16 mouse cellular contexts compared by ENCODE assay signal in genomic region chr14:25030881-25031280, GRCm38 (mm10).
A peak's percentile ranks its signal among the peaks of the same experiment; 100 is the strongest.
DNase-seq lines count a peak whose midpoint lies in the region; ATAC-seq and TF ChIP-seq lines count a peak whose summit lies in the region.
"Had no signal": no experiment of that assay in that cellular context is flagged by ENCODE, and none has a peak within 500 bp of the region (broad histone marks: within the 10 kb centered on the region; RNA-seq: fewer than 3 reads in every experiment).

No protein-coding gene starts in this region.

- no peak for ATAC-seq in forebrain, postnatal 0 days
- peak; percentile 36; the same call in 1 of the 2 replicates for ATAC-seq in neural tube, embryonic 13.5 days (ENCODE audit: low read depth)

- no peaks in the 10 kb centered on the region for H3K36me3 ChIP-seq in forebrain, postnatal 0 days (ENCODE audit: insufficient read depth)
- no peaks in the 10 kb centered on the region for H3K36me3 ChIP-seq in forebrain, embryonic 10.5 days (replicated peaks)
- no peaks in the 10 kb centered on the region for H3K36me3 ChIP-seq in neural tube, embryonic 13.5 days
- H3K36me3 ChIP-seq: embryonic facial prominence, embryonic 15.5 days; forebrain, embryonic 12.5 days had no signal

- H3K4me2 ChIP-seq in forebrain, postnatal 0 days (ENCODE audit: low read depth): no peak overlapping the region
- no peak overlapping the region for H3K4me2 ChIP-seq in neural tube, embryonic 13.5 days
- H3K4me2 ChIP-seq: embryonic facial prominence, embryonic 15.5 days; forebrain, embryonic 12.5 days had no signal

- no peak overlapping the region for H3K9ac ChIP-seq in forebrain, postnatal 0 days
- H3K9ac ChIP-seq in neural tube, embryonic 13.5 days: no peak overlapping the region
- H3K9ac ChIP-seq: embryonic facial prominence, embryonic 15.5 days; forebrain, embryonic 12.5 days had no signal

- no peak for DNase-seq in forebrain, postnatal 0 days
- no peak for DNase-seq in forebrain, embryonic 10.5 days (ENCODE audit: extremely low spot score, low spot score)
- DNase-seq in left cerebral cortex, adult 2 months (ENCODE audit: extremely low spot score in 1 of 2, low spot score in 2 of 2): no peak
- no peak for DNase-seq in left cerebral cortex, postnatal 36 days (ENCODE audit: low spot score in 2 of 2)
- peak; percentile 3 for DNase-seq in 416B (ENCODE audit: low read depth)
- DNase-seq in frontal cortex, adult 2 months (ENCODE audit: extremely low spot score in 1 of 2, low spot score in 1 of 2): no peak
- DNase-seq in gastrocnemius, adult 2 months: no peak
- DNase-seq: adrenal gland, adult 8-10 months; cerebellum, adult 18-20 months; heart, postnatal 14 days; lung, adult 18-20 months; right cerebral cortex, postnatal 25 days had no signal

- H3K9me3 ChIP-seq in forebrain, postnatal 0 days (ENCODE audit: low read length): no peaks in the 10 kb centered on the region
- no peaks in the 10 kb centered on the region for H3K9me3 ChIP-seq in forebrain, embryonic 10.5 days
- no peaks in the 10 kb centered on the region for H3K9me3 ChIP-seq in neural tube, embryonic 13.5 days
- H3K9me3 ChIP-seq: embryonic facial prominence, embryonic 15.5 days; forebrain, embryonic 12.5 days had no signal

- no peak overlapping the region for H3K27ac ChIP-seq in forebrain, postnatal 0 days (ENCODE audit: low read depth, low read length)
- no peak overlapping the region for H3K27ac ChIP-seq in forebrain, embryonic 10.5 days
- no peak overlapping the region for H3K27ac ChIP-seq in left cerebral cortex, adult 2 months
- peak overlapping the region; percentile 74 for H3K27ac ChIP-seq in neural tube, embryonic 13.5 days (replicated peaks)
- no peak overlapping the region for H3K27ac ChIP-seq in gastrocnemius, adult 2 months
- H3K27ac ChIP-seq: embryonic facial prominence, embryonic 15.5 days; forebrain, embryonic 12.5 days had no signal

- intact Hi-C loops in left cerebral cortex, adult 2 months (cut with DNase I): loop anchor here (10.0 kb wide), 1 partner anchor 534 kb away; no protein-coding TSS in a partner anchor
- intact Hi-C loops in left cerebral cortex, postnatal 36 days (cut with DNase I): no loop called here
- intact Hi-C loops in gastrocnemius, adult 2 months (cut with DNase I): no loop called here

- no peak overlapping the region for H3K4me3 ChIP-seq in forebrain, postnatal 0 days (ENCODE audit: low read depth, low read length)
- H3K4me3 ChIP-seq in forebrain, embryonic 10.5 days: no peak overlapping the region
- no peak overlapping the region for H3K4me3 ChIP-seq in left cerebral cortex, adult 2 months
- H3K4me3 ChIP-seq in neural tube, embryonic 13.5 days: no peak overlapping the region
- H3K4me3 ChIP-seq in gastrocnemius, adult 2 months: no peak overlapping the region
- H3K4me3 ChIP-seq: embryonic facial prominence, embryonic 15.5 days; forebrain, embryonic 12.5 days; megakaryocyte, embryonic 14.5 days had no signal

- peak; percentile 60 for TF ChIP-seq CTCF in forebrain, postnatal 0 days (IDR thresholded peaks at IDR 0.05; ENCODE audit: low read depth)
- peak; percentile 14; the same call in 1 of the 2 replicates for TF ChIP-seq CTCF in left cerebral cortex, adult 2 months (IDR thresholded peaks at IDR 0.05)
- no peak for TF ChIP-seq CTCF in gastrocnemius, adult 2 months (IDR thresholded peaks at IDR 0.05)

- H3K4me1 ChIP-seq in forebrain, postnatal 0 days (ENCODE audit: insufficient read depth): no peaks in the 10 kb centered on the region
- peaks cover 6% of the 10 kb centered on the region; the same call in 1 of the 2 replicates for H3K4me1 ChIP-seq in forebrain, embryonic 10.5 days
- H3K4me1 ChIP-seq in neural tube, embryonic 13.5 days (replicated peaks): peaks cover 35% of the 10 kb centered on the region
- H3K4me1 ChIP-seq: megakaryocyte, embryonic 14.5 days had no signal

- WGBS in forebrain, postnatal 0 days: 83% methylated on average over 6 of the region's 6 CpGs
- WGBS in forebrain, embryonic 10.5 days: 86% methylated on average over 6 of the region's 6 CpGs
- WGBS in neural tube, embryonic 13.5 days: 79% methylated on average over 6 of the region's 6 CpGs

- no peaks in the 10 kb centered on the region for H3K27me3 ChIP-seq in forebrain, postnatal 0 days (ENCODE audit: insufficient read depth, low read length)
- no peaks in the 10 kb centered on the region for H3K27me3 ChIP-seq in forebrain, embryonic 10.5 days (ENCODE audit: poor library complexity, severe bottlenecking)
- H3K27me3 ChIP-seq in neural tube, embryonic 13.5 days: no peaks in the 10 kb centered on the region
- H3K27me3 ChIP-seq: embryonic facial prominence, embryonic 15.5 days; forebrain, embryonic 12.5 days had no signal
